ENCODE assay signal across 8 mouse cellular contexts in the genomic region with DNA sequence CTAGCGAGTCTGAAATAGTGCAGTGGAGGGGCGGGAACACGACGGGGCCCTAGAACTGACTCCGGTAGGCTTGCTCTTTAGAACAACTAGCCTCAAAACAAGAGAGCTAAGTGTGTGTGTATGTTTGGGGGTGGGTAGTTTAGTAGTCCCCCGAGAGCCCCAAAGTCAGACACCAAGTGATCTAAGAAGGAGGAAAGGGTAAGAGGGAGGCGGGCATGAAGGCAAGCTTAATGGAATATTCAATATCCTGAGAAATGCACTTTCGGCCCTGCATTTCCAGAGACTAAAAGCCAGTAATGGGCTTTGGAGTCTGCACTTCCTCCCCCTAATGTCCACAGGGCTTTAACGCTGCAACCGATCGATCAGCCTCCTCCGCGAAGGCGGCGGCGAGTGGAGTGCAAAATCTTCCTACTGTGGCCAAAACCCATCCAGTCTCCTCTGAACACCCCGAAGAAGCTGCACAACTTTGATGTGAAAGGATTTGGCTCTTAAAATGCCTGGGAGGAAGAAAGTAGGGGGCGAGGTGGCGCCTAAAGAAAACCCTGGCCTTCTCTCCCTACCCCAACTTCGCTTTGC. TPM values are rescaled to one million over a fixed set of nuclear protein-coding genes. Genes with fewer than 3 reads are reported as not detected.
DNase-seq lines count a peak whose midpoint lies in the region; ATAC-seq and TF ChIP-seq lines count a peak whose summit lies in the region.

No protein-coding gene starts in this region.

- 17% methylated on average over 20 of the region's 20 CpGs for WGBS in lung, postnatal 0 days
- 3% methylated on average over 20 of the region's 20 CpGs for WGBS in heart, embryonic 14.5 days
- WGBS in limb, embryonic 13.5 days, result 8% methylated on average over 20 of the region's 20 CpGs

- peak overlapping the region; percentile 73 for H3K4me3 ChIP-seq in lung, postnatal 0 days (ENCODE audit: low read depth, low read length)
- peak overlapping the region; percentile 68 to 81 for H3K4me3 ChIP-seq in heart, embryonic 14.5 days (ENCODE audit: control insufficient read depth in 1 of 2, insufficient read depth in 1 of 2, low read depth in 1 of 2, low read length in 2 of 2)
- H3K4me3 ChIP-seq in limb, embryonic 13.5 days, result peak overlapping the region; percentile 57

- no peaks in the 10 kb centered on the region for H3K4me1 ChIP-seq in lung, postnatal 0 days (ENCODE audit: insufficient read depth, low read depth, low read length)
- H3K4me1 ChIP-seq in heart, embryonic 14.5 days (ENCODE audit: control insufficient read depth in 2 of 2, insufficient read depth in 2 of 2, low read length in 2 of 2), result peaks cover 0 to 14% of the 10 kb centered on the region in 2 experiments; a peak in 3 of 4 replicates
- peaks cover 25% of the 10 kb centered on the region for H3K4me1 ChIP-seq in limb, embryonic 13.5 days

- H3K27me3 ChIP-seq in lung, postnatal 0 days (replicated peaks; ENCODE audit: insufficient read depth, low read length), result no peaks in the 10 kb centered on the region
- H3K27me3 ChIP-seq in heart, embryonic 14.5 days (ENCODE audit: control insufficient read depth, insufficient read depth, low read length), result no peaks in the 10 kb centered on the region
- peaks cover 79% of the 10 kb centered on the region for H3K27me3 ChIP-seq in limb, embryonic 13.5 days

- no peaks in the 10 kb centered on the region for H3K36me3 ChIP-seq in lung, postnatal 0 days (ENCODE audit: insufficient read depth, low read length)
- no peaks in the 10 kb centered on the region for H3K36me3 ChIP-seq in heart, embryonic 14.5 days (ENCODE audit: control insufficient read depth, insufficient read depth, low read length)
- H3K36me3 ChIP-seq in limb, embryonic 13.5 days, result no peaks in the 10 kb centered on the region

- H3K4me2 ChIP-seq in lung, postnatal 0 days (replicated peaks; ENCODE audit: low read depth, low read length), result peak overlapping the region; percentile 81
- H3K4me2 ChIP-seq in heart, embryonic 14.5 days (ENCODE audit: low read length), result peak overlapping the region; percentile 76
- H3K4me2 ChIP-seq in limb, embryonic 13.5 days (replicated peaks), result peak overlapping the region; percentile 96

- DNase-seq in lung, postnatal 0 days (ENCODE audit: low spot score), result no peak
- DNase-seq in lung, postnatal 25 days (ENCODE audit: low spot score), result no peak
- DNase-seq in retina, postnatal 1 day, result peak; percentile 50
- DNase-seq in cerebellum, adult 11 months, result no peak
- no peak for DNase-seq in thymus, postnatal 25 days
- DNase-seq in cerebellum, adult 9-11 months, result no peak

- peak overlapping the region; percentile 81 for H3K27ac ChIP-seq in lung, postnatal 0 days (ENCODE audit: low read length)
- peak overlapping the region; percentile 94 to 96 for H3K27ac ChIP-seq in heart, embryonic 14.5 days (replicated peaks in 1 of 2; ENCODE audit: control insufficient read depth in 1 of 2, insufficient read depth in 1 of 2, low read depth in 2 of 2, low read length in 2 of 2)
- H3K27ac ChIP-seq in limb, embryonic 13.5 days, result 0 out of 2 replicates have a peak overlapping the region, but pooled peaks have one; percentile 6

- no peak for TF ChIP-seq CTCF in lung, postnatal 0 days (IDR thresholded peaks at IDR 0.05)

- H3K9ac ChIP-seq in lung, postnatal 0 days (replicated peaks; ENCODE audit: low read depth), result peak overlapping the region; percentile 54; the same call in 1 of the 2 replicates
- peak overlapping the region; percentile 91 for H3K9ac ChIP-seq in heart, embryonic 14.5 days (ENCODE audit: low read length)
- no peak overlapping the region for H3K9ac ChIP-seq in limb, embryonic 13.5 days

- ATAC-seq in lung, postnatal 0 days, result peak; percentile 1; the same call in 1 of the 2 replicates
- ATAC-seq in heart, embryonic 14.5 days (ENCODE audit: insufficient number of reproducible peaks, insufficient read depth, low FRiP score, low read depth), result no peak
- ATAC-seq in limb, embryonic 13.5 days (ENCODE audit: low FRiP score, low read depth), result no peak

- no peaks in the 10 kb centered on the region for H3K9me3 ChIP-seq in lung, postnatal 0 days (ENCODE audit: low read length)
- no peaks in the 10 kb centered on the region for H3K9me3 ChIP-seq in heart, embryonic 14.5 days (ENCODE audit: control insufficient read depth, low read length)
- no peaks in the 10 kb centered on the region for H3K9me3 ChIP-seq in limb, embryonic 13.5 days

- TF ChIP-seq EP300 in lung, postnatal 0 days (IDR thresholded peaks at IDR 0.05), result no peak

RNA-seq across cellular contexts. Expression of a gene that starts 1.5 kb away (rescaled TPM):
- 4.8 and 5.2 TPM in 2 replicates for polyA plus RNA-seq in lung, postnatal 0 days (2015; fragmentation: Nextera tagmentation; extraction: Ambion mirVana)
- polyA plus RNA-seq in heart, embryonic 14.5 days (2014; fragmentation: Nextera tagmentation; extraction: Ambion mirVana), result 8.0 and 9.6 TPM in 2 replicates
- 7.7 and 8.4 TPM in 2 replicates for polyA plus RNA-seq in limb, embryonic 13.5 days (2015; fragmentation: Nextera tagmentation; extraction: Ambion mirVana)

Comparison
In these comparisons a context has a peak if more than half of its experiments do, and no peak if none do; other contexts are left out.
1. H3K27ac ChIP-seq: peak in every context shown above with its lines; median percentile 95 in heart, embryonic 14.5 days; 81 in lung, postnatal 0 days; 6 in limb, embryonic 13.5 days.